8 mouse cellular contexts compared by ENCODE assay signal in genomic region chr12:69751864-69752341, GRCm38 (mm10). TPM values are rescaled to one million over a fixed set of nuclear protein-coding genes. Genes with fewer than 3 reads are reported as not detected.
DNase-seq lines count a peak whose midpoint lies in the region; ATAC-seq and TF ChIP-seq lines count a peak whose summit lies in the region.

No protein-coding gene starts in this region.

- no peak for TF ChIP-seq POLR2A in lung, adult 2 months (IDR thresholded peaks at IDR 0.05; ENCODE audit: borderline replicate concordance, extremely low read depth, low read depth, low read length)

- peak; percentile 75 for ATAC-seq in lung, embryonic 14.5 days (ENCODE audit: insufficient read depth)
- ATAC-seq in stomach, embryonic 14.5 days (ENCODE audit: insufficient number of reproducible peaks, insufficient read depth, low FRiP score, low read depth), result peak; percentile 37; the same call in 1 of the 2 replicates
- ATAC-seq in cerebellum, adult (ENCODE audit: insufficient number of reproducible peaks, low FRiP score, low TSS enrichment), result no peak

- H3K27me3 ChIP-seq in lung, embryonic 14.5 days (ENCODE audit: insufficient read depth, low read length), result no peaks in the 10 kb centered on the region
- no peaks in the 10 kb centered on the region for H3K27me3 ChIP-seq in stomach, embryonic 14.5 days (ENCODE audit: control insufficient read depth, insufficient read depth, low read length)

- H3K4me2 ChIP-seq in lung, embryonic 14.5 days, result no peak overlapping the region
- H3K4me2 ChIP-seq in stomach, embryonic 14.5 days (replicated peaks; ENCODE audit: low read depth, low read length), result no peak overlapping the region

- WGBS in lung, embryonic 14.5 days, result 17% methylated on average over 10 of the region's 10 CpGs
- WGBS in lung, adult 2 months, result 27% methylated on average over 10 of the region's 10 CpGs
- 31% methylated on average over 10 of the region's 10 CpGs for WGBS in stomach, embryonic 14.5 days

- H3K9me3 ChIP-seq in lung, embryonic 14.5 days (ENCODE audit: low read depth, low read length), result no peaks in the 10 kb centered on the region
- no peaks in the 10 kb centered on the region for H3K9me3 ChIP-seq in stomach, embryonic 14.5 days (ENCODE audit: control insufficient read depth, low read depth, low read length)

- 0 out of 2 replicates have a peak, but pooled peaks cover 6% of the 10 kb centered on the region for H3K4me1 ChIP-seq in lung, embryonic 14.5 days (ENCODE audit: insufficient read depth)
- no peaks in the 10 kb centered on the region; the same call in 1 of the 2 replicates for H3K4me1 ChIP-seq in lung, adult 2 months (ENCODE audit: control insufficient read depth, insufficient read depth, low read length)
- H3K4me1 ChIP-seq in stomach, embryonic 14.5 days (ENCODE audit: control insufficient read depth, insufficient read depth, low read length), result 0 out of 2 replicates have a peak, but pooled peaks cover 5% of the 10 kb centered on the region

- no peak overlapping the region for H3K4me3 ChIP-seq in lung, embryonic 14.5 days (ENCODE audit: low read depth, low read length)
- H3K4me3 ChIP-seq in lung, adult 2 months (replicated peaks; ENCODE audit: extremely low read depth, low read depth, low read length), result no peak overlapping the region
- H3K4me3 ChIP-seq in stomach, embryonic 14.5 days (ENCODE audit: low read depth, low read length), result no peak overlapping the region

- H3K36me3 ChIP-seq in lung, embryonic 14.5 days (ENCODE audit: insufficient read depth), result no peaks in the 10 kb centered on the region
- no peaks in the 10 kb centered on the region for H3K36me3 ChIP-seq in stomach, embryonic 14.5 days (ENCODE audit: control insufficient read depth, insufficient read depth, low read length)

- no peak overlapping the region for H3K9ac ChIP-seq in lung, embryonic 14.5 days
- no peak overlapping the region for H3K9ac ChIP-seq in stomach, embryonic 14.5 days (replicated peaks; ENCODE audit: low read depth, low read length)

- TF ChIP-seq CTCF in lung, embryonic 14.5 days (IDR thresholded peaks at IDR 0.05; ENCODE audit: low read depth), result peak; percentile 24; the same call in 1 of the 2 replicates
- TF ChIP-seq CTCF in lung, adult 2 months (IDR thresholded peaks at IDR 0.05; ENCODE audit: insufficient read depth, low read length), result no peak

- peak; percentile 64 for DNase-seq in lung, embryonic 14.5 days
- no peak for DNase-seq in lung, adult 2 months
- DNase-seq in heart, adult 9 months (ENCODE audit: low spot score in 2 of 2), result peak; percentile 33 to 67
- peak; percentile 72 for DNase-seq in kidney, postnatal 10 days
- DNase-seq in cerebellum, postnatal 10 days, result no peak
- DNase-seq in left cerebral cortex, adult 8-10 months (ENCODE audit: low spot score in 2 of 2), result no peak

- peak overlapping the region; percentile 31; the same call in 1 of the 2 replicates for H3K27ac ChIP-seq in lung, embryonic 14.5 days (ENCODE audit: low read depth)
- no peak overlapping the region for H3K27ac ChIP-seq in stomach, embryonic 14.5 days (ENCODE audit: low read length)

RNA-seq across cellular contexts. Expression of gene Atp5s, which starts 27.2 kb away (rescaled TPM):
- 29.4 and 33.3 TPM in 2 replicates for polyA plus RNA-seq in lung, embryonic 14.5 days (2014; fragmentation: Nextera tagmentation; extraction: Ambion mirVana)
- polyA plus RNA-seq in lung, adult 2 months (2012; rRNA removed), result 12.4 and 14.2 TPM in 2 replicates
- polyA plus RNA-seq in stomach, embryonic 14.5 days (2014; fragmentation: Nextera tagmentation; extraction: Ambion mirVana), result 33.6 and 37.2 TPM in 2 replicates
- 10 to 100 TPM; 27.7 to 33.8 (median 30.7) TPM for total RNA-seq in left cerebral cortex, adult 8-10 months (2022)

RNA-seq across cellular contexts. Expression of gene L2hgdh, which starts 27.2 kb away (rescaled TPM):
- 13.1 and 14.5 TPM in 2 replicates for polyA plus RNA-seq in lung, embryonic 14.5 days (2014; fragmentation: Nextera tagmentation; extraction: Ambion mirVana)
- polyA plus RNA-seq in lung, adult 2 months (2012; rRNA removed), result 1.6 and 3.9 TPM in 2 replicates
- 18.3 and 19.6 TPM in 2 replicates for polyA plus RNA-seq in stomach, embryonic 14.5 days (2014; fragmentation: Nextera tagmentation; extraction: Ambion mirVana)
- total RNA-seq in left cerebral cortex, adult 8-10 months (2022), result 10 to 100 TPM; 16.7 to 19.2 (median 18.5) TPM

RNA-seq across cellular contexts. Expression of gene Cdkl1, which starts 39.2 kb away (rescaled TPM):
- polyA plus RNA-seq in lung, embryonic 14.5 days (2014; fragmentation: Nextera tagmentation; extraction: Ambion mirVana), result 1.6 and 1.8 TPM in 2 replicates
- 1.3 and 1.8 TPM in 2 replicates for polyA plus RNA-seq in lung, adult 2 months (2012; rRNA removed)
- polyA plus RNA-seq in stomach, embryonic 14.5 days (2014; fragmentation: Nextera tagmentation; extraction: Ambion mirVana), result 1.1 and 2.4 TPM in 2 replicates
- 10 to 100 TPM; 40.5 to 42.0 (median 41.6) TPM for total RNA-seq in left cerebral cortex, adult 8-10 months (2022)

Comparison
In these comparisons a context has a peak if more than half of its experiments do, and no peak if none do; other contexts are left out.
1. DNase-seq: peak in lung, embryonic 14.5 days (single experiment), heart, adult 9 months (2 of 2) and kidney, postnatal 10 days (single experiment); none in lung, adult 2 months (single experiment), cerebellum, postnatal 10 days (0 of 2) and left cerebral cortex, adult 8-10 months (0 of 2).